Mouse (Mus musculus) bone marrow, adult 2 months (tissue): ENCODE results near the gene Mis18bp1.

Source experiments
- CTCF ChIP-seq: fragments of 200-500 bp; IDR thresholded peaks from 2 replicates; pipeline ENCODE4 v1.5.1; 2011; ENCODE audit warnings: low read length, control low read depth; ENCODE audit not compliant: control insufficient read depth, insufficient read depth
- POLR2A ChIP-seq: fragments of 200-500 bp; IDR thresholded peaks from 2 replicates; pipeline ENCODE4 v1.6.1; 2011; ENCODE audit warnings: low read depth, mild to moderate bottlenecking, control low read depth, low read length, borderline replicate concordance; ENCODE audit not compliant: control insufficient read depth

- TF ChIP-seq CTCF: no peak
- TF ChIP-seq POLR2A: no peak
Measured at GRCm38 (mm10) chr12:65108746-65109145, 63.7 kb downstream of the Mis18bp1 start.
